Mouse (Mus musculus) G1E (cell line): Measurements from ENCODE around the gene Gm20425. TPM values are rescaled to one million over a fixed set of nuclear protein-coding genes. Genes with fewer than 3 reads are reported as not detected.
A peak's percentile ranks its signal among the peaks of the same experiment; 100 is the strongest.

Source experiments
- ATAC-seq: 2 replicates; pipeline ENCODE4 v1.8.0; 2016; ENCODE audit warnings: mild to moderate bottlenecking; ENCODE audit not compliant: insufficient number of reproducible peaks, poor library complexity, low FRiP score, severe bottlenecking; ENCODE audit errors: extremely low read depth
- DNase-seq: peaks from one replicate; pipeline ENCODE4 v3.0.0; 2012; ENCODE audit warnings: low spot score
- H3K27me3 ChIP-seq: 2 replicates; pipeline ENCODE4 v1.6.1; 2012; ENCODE audit warnings: mild to moderate bottlenecking, low read length, inconsistent platforms; ENCODE audit not compliant: insufficient read depth
- H3K36me3 ChIP-seq: replicated peaks from 2 replicates; pipeline ENCODE3; 2012; ENCODE audit warnings: mild to moderate bottlenecking, inconsistent platforms
- H3K4me1 ChIP-seq: 2 replicates; pipeline ENCODE4 v1.6.1; 2012; ENCODE audit warnings: low read depth, low read length, inconsistent platforms, mixed read lengths; ENCODE audit not compliant: insufficient read depth
- H3K4me3 ChIP-seq: 2 replicates; pipeline ENCODE4 v1.5.1; 2012; ENCODE audit warnings: low read depth, mild to moderate bottlenecking, inconsistent platforms, low read length, moderate library complexity, mixed read lengths
- H3K9me3 ChIP-seq: replicated peaks from 2 replicates; pipeline ENCODE4 v1.6.1; 2012; ENCODE audit warnings: inconsistent platforms
- CTCF ChIP-seq: IDR thresholded peaks from 2 replicates; pipeline ENCODE4 v1.5.1; 2012; ENCODE audit warnings: low read depth, low read length, inconsistent platforms, mixed read lengths
- GATA1 ChIP-seq: IDR thresholded peaks from 2 replicates; pipeline ENCODE4 v1.6.1; 2012; ENCODE audit warnings: borderline replicate concordance, low read length, inconsistent platforms, mixed read lengths
- GATA2 ChIP-seq: IDR thresholded peaks from 2 replicates; pipeline ENCODE4 v1.6.1; 2012; ENCODE audit warnings: low read depth, low read length, inconsistent platforms, borderline replicate concordance
- POLR2AphosphoS5 ChIP-seq: IDR thresholded peaks from 2 replicates; pipeline ENCODE4 v1.6.1; 2012; ENCODE audit warnings: low read depth, low read length, inconsistent platforms; ENCODE audit not compliant: insufficient replicate concordance
- TAL1 ChIP-seq: conservative IDR thresholded peaks from 2 replicates; pipeline ENCODE4 v1.6.1; 2012; ENCODE audit warnings: low read depth, low read length, inconsistent platforms, mixed read lengths
- polyA plus RNA-seq: library from polyadenylated mRNA; stranded (reverse); fragments of >175 nt; gene quantifications from 2 replicates; pipeline ENCODE4 v1.2.3, GENCODE M21; 2012
- total RNA-seq, 2 experiments: library from RNA; stranded (forward) in 1 of 2; stranded (reverse) in 1 of 2; fragments of 200-1000 nt in 1 of 2; fragments of >200 nt in 1 of 2; fragmentation: Nextera tagmentation in 1 of 2; gene quantifications; 2 replicates each; pipeline ENCODE4 v1.2.3; 2014 to 2017

Gene Gm20425
- total and polyA plus RNA-seq, 3 experiments: not detected

DNA sequence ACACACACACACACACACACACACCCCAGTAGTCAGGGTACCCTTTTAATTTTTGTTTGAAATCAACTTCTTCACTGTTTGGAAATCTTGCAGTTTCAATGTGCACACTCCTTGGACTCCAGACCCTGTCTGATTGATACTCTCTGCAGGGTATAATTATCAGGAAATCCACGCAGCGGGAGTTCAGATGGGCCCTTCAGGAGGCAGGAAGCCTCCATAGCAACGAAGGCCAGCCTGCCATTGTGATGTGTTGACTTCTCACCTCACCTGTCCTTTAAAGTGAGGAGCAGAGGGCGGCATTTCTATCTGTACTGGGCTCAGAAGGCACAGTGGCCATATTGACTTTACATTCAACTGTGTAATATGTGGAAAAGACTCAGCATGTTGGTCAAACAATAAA is 45.3 kb downstream of the Gm20425 start:
- Histone ChIP-seq H3K27me3 (0 out of 2 replicates have a peak, but pooled peaks cover under 1% of the 10 kb centered on the region), H3K4me1 (peaks cover 38% of the 10 kb centered on the region), H3K9me3 (no peaks in the 10 kb centered on the region), H3K36me3 (peaks cover 26% of the 10 kb centered on the region), H3K4me3 (no peak overlapping the region)
- DNase-seq (no peak), ATAC-seq (no peak)
- TF ChIP-seq GATA1 (no peak), CTCF (no peak), GATA2 (no peak), TAL1 (no peak), POLR2AphosphoS5 (no peak)

DNA sequence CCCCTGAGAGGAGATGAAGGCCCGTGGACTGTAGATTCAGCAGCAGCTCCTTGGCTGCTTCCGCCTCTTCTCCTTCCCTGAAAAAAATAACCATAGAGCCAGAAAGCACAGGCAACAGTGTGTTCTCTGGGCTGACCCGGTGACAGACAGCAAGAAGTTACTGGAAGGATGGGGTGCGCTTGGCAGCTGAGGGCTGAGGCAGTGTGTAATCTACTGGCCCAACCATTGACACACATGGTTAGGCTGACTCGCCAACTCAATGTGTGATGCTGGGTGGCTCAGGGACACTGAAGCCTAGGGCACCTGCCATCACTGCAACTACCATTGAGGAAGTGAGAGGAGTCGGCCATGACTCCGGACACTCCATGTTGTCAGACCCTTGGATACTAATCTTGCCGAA is 48.2 kb downstream of the Gm20425 start:
- no peak for DNase-seq
- H3K27me3 ChIP-seq: peaks cover 23% of the 10 kb centered on the region
- H3K36me3 ChIP-seq: peaks cover 3% of the 10 kb centered on the region
- H3K9me3 ChIP-seq: no peaks in the 10 kb centered on the region
- TF ChIP-seq GATA2 (no peak), CTCF (no peak), GATA1 (no peak), TAL1 (no peak), POLR2AphosphoS5 (no peak)
- H3K4me1 ChIP-seq: peaks cover 25% of the 10 kb centered on the region
- ATAC-seq: no peak
- no peak overlapping the region for H3K4me3 ChIP-seq

DNA sequence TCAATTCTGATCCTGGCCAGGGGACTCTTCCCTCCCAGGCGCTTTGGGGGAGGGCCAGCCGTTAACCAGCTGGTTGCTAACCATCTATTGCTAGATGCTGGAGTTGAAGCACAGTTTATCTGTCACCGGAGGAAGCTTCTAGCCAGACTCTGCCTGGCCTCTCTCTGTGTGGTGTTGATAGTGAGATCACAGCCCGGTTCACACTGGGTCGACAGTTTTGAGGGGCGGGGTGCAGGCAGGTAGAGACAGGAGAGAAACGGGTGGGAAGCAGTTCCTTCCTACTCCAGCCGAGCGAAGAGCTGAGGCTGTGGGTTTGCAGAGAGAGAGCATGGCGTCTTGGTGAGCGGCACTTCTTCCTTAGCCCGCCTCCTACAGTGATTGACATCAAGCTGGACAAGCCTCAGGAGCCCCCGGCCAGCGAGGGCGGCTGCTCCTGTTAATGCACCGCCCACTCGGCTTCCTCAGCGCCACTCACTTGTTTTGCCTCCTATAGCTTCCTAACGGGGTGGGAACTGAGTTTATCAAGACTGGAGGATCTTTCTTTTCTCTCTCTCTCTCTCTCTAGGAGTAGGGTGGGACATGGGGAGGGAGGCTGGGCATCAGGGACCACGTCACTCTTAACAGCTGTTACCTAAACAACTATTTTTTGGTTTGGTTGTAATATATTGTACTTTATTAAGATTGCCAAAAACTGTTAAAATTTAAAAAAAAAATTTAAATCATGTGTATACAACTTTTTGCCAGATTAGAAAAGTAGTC is 49.1 kb downstream of the Gm20425 start:
- H3K36me3 ChIP-seq: no peaks in the 10 kb centered on the region
- H3K9me3 ChIP-seq: no peaks in the 10 kb centered on the region
- peaks cover 23% of the 10 kb centered on the region for H3K4me1 ChIP-seq
- peak overlapping the region; percentile 68 for H3K4me3 ChIP-seq
- TF ChIP-seq TAL1 (no peak), POLR2AphosphoS5 (no peak)
- peaks cover 30% of the 10 kb centered on the region for H3K27me3 ChIP-seq
- DNase-seq: peak; percentile 92
- peak; percentile 96 for ATAC-seq

DNA sequence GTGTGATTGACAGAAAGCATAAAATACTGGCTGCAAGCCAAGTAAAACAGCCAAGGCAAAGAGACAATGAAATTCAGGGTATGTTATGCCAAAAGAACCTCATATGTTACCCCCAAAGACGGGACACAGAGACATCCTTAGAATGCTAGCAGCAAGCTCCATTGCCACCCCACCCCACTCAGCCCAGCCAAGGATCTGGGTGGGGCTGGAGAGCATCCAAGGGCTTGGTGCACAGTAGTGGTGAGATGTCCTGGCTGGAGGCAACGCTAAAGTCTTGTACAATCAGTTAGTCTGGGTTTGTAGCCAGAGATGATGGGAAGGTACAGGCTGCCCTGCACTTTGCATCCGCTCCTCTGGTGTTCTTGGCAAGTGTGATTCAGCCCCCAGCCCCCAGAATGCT is 49.8 kb downstream of the Gm20425 start:
- Histone ChIP-seq H3K27me3 (peaks cover 36% of the 10 kb centered on the region), H3K36me3 (no peaks in the 10 kb centered on the region), H3K9me3 (no peaks in the 10 kb centered on the region), H3K4me3 (peak overlapping the region; percentile 68; the same call in 1 of the 2 replicates), H3K4me1 (peaks cover 25% of the 10 kb centered on the region)
- ATAC-seq (no peak), DNase-seq (peak; percentile 27)
- TF ChIP-seq POLR2AphosphoS5 (no peak), CTCF (no peak), GATA2 (no peak), TAL1 (no peak), GATA1 (no peak)

DNA sequence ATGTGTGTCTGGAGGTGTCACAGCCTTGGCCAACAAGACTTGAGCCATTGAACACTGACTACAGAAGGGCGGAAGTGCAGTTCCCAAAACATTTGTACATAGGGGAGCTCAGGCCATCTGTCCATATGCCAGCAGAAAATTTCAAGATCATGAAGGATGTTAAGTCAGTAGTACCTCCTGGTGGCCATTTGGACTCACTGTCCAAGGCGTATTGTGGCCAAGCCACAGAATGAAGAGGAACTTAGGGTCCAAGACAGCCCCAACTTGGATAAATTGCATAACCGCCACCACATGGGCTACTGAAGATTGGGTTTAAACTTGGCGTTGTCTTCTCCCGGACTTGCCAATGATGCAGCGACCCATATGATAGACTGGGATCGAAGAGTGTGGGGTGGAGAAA is 54.4 kb downstream of the Gm20425 start:
- Histone ChIP-seq H3K4me1 (peaks cover 18% of the 10 kb centered on the region), H3K9me3 (no peaks in the 10 kb centered on the region), H3K4me3 (no peak overlapping the region), H3K27me3 (peaks cover 58% of the 10 kb centered on the region), H3K36me3 (no peaks in the 10 kb centered on the region)
- ATAC-seq: no peak
- TF ChIP-seq POLR2AphosphoS5 (no peak), CTCF (no peak), TAL1 (no peak), GATA2 (no peak), GATA1 (no peak)
- DNase-seq: no peak

DNA sequence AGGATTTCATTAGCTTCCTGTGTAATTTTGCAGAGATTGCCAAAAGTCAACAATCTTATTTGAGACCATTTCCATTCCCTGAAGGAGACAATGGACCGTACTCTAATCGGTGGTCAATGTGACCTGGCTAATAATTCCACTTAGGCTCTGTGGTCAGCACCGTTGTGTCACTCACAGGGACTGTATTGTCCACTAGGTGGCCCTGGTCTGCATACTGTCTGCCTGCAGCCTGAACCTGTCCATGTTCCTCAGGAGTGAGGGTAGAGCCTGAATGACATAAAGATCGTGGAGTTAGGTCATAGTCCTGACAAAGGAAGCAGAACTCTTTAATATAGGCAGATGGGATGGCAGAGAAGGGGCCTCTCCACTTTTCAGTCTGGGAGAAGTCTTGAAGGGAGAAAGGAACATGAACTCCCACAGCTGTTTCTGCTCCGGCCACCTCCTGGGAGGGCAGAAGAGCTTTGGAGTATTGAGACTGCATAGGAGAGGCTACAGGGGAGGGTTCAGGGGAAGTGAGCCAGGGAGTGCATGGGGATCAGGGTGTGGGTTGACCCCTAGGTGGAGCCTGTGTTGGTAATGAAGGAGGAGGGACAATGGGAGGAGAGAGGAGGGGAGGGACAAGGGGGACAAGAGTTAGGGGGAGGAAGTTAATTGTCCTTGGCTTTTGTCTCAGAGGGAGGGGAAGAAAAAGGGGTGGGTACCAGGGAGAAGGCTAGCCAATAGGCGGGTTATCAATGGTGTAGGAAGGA is 55.2 kb downstream of the Gm20425 start:
- Histone ChIP-seq H3K36me3 (no peaks in the 10 kb centered on the region), H3K27me3 (peaks cover 62% of the 10 kb centered on the region), H3K4me1 (peaks cover 11% of the 10 kb centered on the region), H3K9me3 (no peaks in the 10 kb centered on the region), H3K4me3 (no peak overlapping the region)
- DNase-seq (peak; percentile 19), ATAC-seq (peak; percentile 57; the same call in 1 of the 2 replicates)
- TF ChIP-seq GATA1 (no peak), GATA2 (no peak), POLR2AphosphoS5 (no peak), TAL1 (no peak), CTCF (peak; percentile 37; the same call in 1 of the 2 replicates)
